ENCODE assay signal across 24 mouse cellular contexts in genomic region chr8:118796491-118796890, GRCm38 (mm10).
DNase-seq lines count a peak whose midpoint lies in the region; TF ChIP-seq lines count a peak whose summit lies in the region.
"Had no signal": no experiment of that assay in that cellular context is flagged by ENCODE, and none has a peak within 500 bp of the region (broad histone marks: within the 10 kb centered on the region; RNA-seq: fewer than 3 reads in every experiment).

No protein-coding gene starts in this region.

- H3K9me3 ChIP-seq in E14TG2a.4 (ENCODE audit: low read length): peaks cover 23% of the 10 kb centered on the region
- peaks cover 29% of the 10 kb centered on the region for H3K9me3 ChIP-seq in ES-Bruce4 (replicated peaks; ENCODE audit: control insufficient read depth, insufficient read depth, low read length, poor library complexity, severe bottlenecking)
- H3K9me3 ChIP-seq: forebrain, embryonic 12.5 days had no signal

- TF ChIP-seq CTCF in E14TG2a.4 (conservative IDR thresholded peaks at IDR 0.05; ENCODE audit: low read length): no peak
- no peak for TF ChIP-seq CTCF in ES-Bruce4 (IDR thresholded peaks at IDR 0.05; ENCODE audit: low read depth, low read length)

- H3K36me3 ChIP-seq in E14TG2a.4 (ENCODE audit: insufficient read depth, low read length) (peaks cover 3% of the 10 kb centered on the region; the same call in 1 of the 2 replicates), ES-Bruce4 (ENCODE audit: control insufficient read depth, insufficient read depth, low read length, poor library complexity, severe bottlenecking) (no peaks in the 10 kb centered on the region)
- H3K36me3 ChIP-seq: embryonic facial prominence, embryonic 13.5 days; embryonic facial prominence, embryonic 15.5 days; forebrain, embryonic 10.5 days; forebrain, embryonic 12.5 days; G1E had no signal

- H3K4me3 ChIP-seq in E14TG2a.4 (replicated peaks; ENCODE audit: low read length) (peak overlapping the region; percentile 26; the same call in 1 of the 2 replicates), ES-Bruce4 (ENCODE audit: low read depth, low read length) (no peak overlapping the region)
- H3K4me3 ChIP-seq: embryonic facial prominence, embryonic 13.5 days; embryonic facial prominence, embryonic 15.5 days; erythroblast, embryonic 14.5 days; forebrain, embryonic 10.5 days; forebrain, embryonic 12.5 days had no signal

- peaks cover 7% of the 10 kb centered on the region for H3K27me3 ChIP-seq in E14TG2a.4 (ENCODE audit: insufficient read depth, low read length)
- no peaks in the 10 kb centered on the region; the same call in 1 of the 2 replicates for H3K27me3 ChIP-seq in ES-Bruce4 (ENCODE audit: control insufficient read depth, insufficient read depth, low read length, poor library complexity, severe bottlenecking)
- H3K27me3 ChIP-seq: embryonic facial prominence, embryonic 13.5 days; embryonic facial prominence, embryonic 15.5 days; forebrain, embryonic 12.5 days; Patski had no signal

- TF ChIP-seq EP300 in ES-Bruce4 (IDR thresholded peaks at IDR 0.05; ENCODE audit: insufficient read depth, low read depth, low read length): 0 out of 2 replicates have a peak, but pooled peaks have one; percentile 49

- peaks cover 66% of the 10 kb centered on the region for H3K4me1 ChIP-seq in E14TG2a.4 (replicated peaks; ENCODE audit: low read depth, low read length)
- H3K4me1 ChIP-seq in ES-Bruce4 (ENCODE audit: control insufficient read depth, insufficient read depth, low read length): peaks cover 2% of the 10 kb centered on the region
- H3K4me1 ChIP-seq: embryonic facial prominence, embryonic 13.5 days; embryonic facial prominence, embryonic 15.5 days; forebrain, embryonic 10.5 days; forebrain, embryonic 12.5 days had no signal

- intact Hi-C loops in heart, postnatal 36 days (cut with DNase I): no loop called here

- peak; percentile 66 for DNase-seq in R1 (ENCODE audit: low read depth, low spot score)
- peak; percentile 17 for DNase-seq in brain, adult 2 months (ENCODE audit: low read depth, low spot score)
- no peak for DNase-seq in thymus, postnatal 0 days (ENCODE audit: low spot score)
- DNase-seq in heart, postnatal 36 days: no peak
- DNase-seq in kidney, postnatal 25 days: no peak
- DNase-seq: adrenal gland, adult 8-10 months; adrenal gland, postnatal 14 days; adrenal gland, postnatal 36 days; cerebellum, adult 11 months; cerebellum, adult 18-20 months; cerebellum, adult 8-10 months; cerebellum, adult 9-11 months; cerebellum, postnatal 14 days; cerebellum, postnatal 36 days; embryo, embryonic 11 days had no signal

- H3K9ac ChIP-seq in ES-Bruce4 (ENCODE audit: low read depth, poor library complexity, severe bottlenecking): no peak overlapping the region
- H3K9ac ChIP-seq: embryonic facial prominence, embryonic 13.5 days; embryonic facial prominence, embryonic 15.5 days; forebrain, embryonic 12.5 days had no signal

- no peak for TF ChIP-seq POLR2A in ES-Bruce4 (IDR thresholded peaks at IDR 0.05; ENCODE audit: insufficient read depth, low read length)

- no peak overlapping the region for H3K27ac ChIP-seq in ES-Bruce4 (ENCODE audit: insufficient read depth, low read length)
- H3K27ac ChIP-seq: embryonic facial prominence, embryonic 13.5 days; embryonic facial prominence, embryonic 15.5 days; forebrain, embryonic 10.5 days; forebrain, embryonic 12.5 days had no signal

Comparison
In these comparisons a context has a peak if more than half of its experiments do, and no peak if none do; other contexts are left out.
1. DNase-seq: peak in R1 (single experiment) and brain, adult 2 months (single experiment); none in thymus, postnatal 0 days (single experiment), heart, postnatal 36 days (0 of 2) and kidney, postnatal 25 days (0 of 2).